Mouse (Mus musculus): ENCODE data around the gene Plekhg1. TPM values are rescaled to one million over a fixed set of nuclear protein-coding genes. Genes with fewer than 3 reads are reported as not detected.

Plekhg1 gene
- polyA plus RNA-seq, 1 experiment from 2014 or later, result 4.4 TPM

GRCm38 (mm10) chr10:3834060-3834459 is 93.9 kb downstream of the Plekhg1 start:
- H3K27ac ChIP-seq (ENCODE audit: low read length), result no peak overlapping the region
- H3K4me3 ChIP-seq (replicated peaks; ENCODE audit: low read length), result no peak overlapping the region
- H3K9ac ChIP-seq (replicated peaks; ENCODE audit: low read depth, low read length), result no peak overlapping the region
- no peak overlapping the region for H3K4me2 ChIP-seq (ENCODE audit: low read length)
- no peak for ATAC-seq
- H3K4me1 ChIP-seq (replicated peaks; ENCODE audit: control insufficient read depth, insufficient read depth, low read length), result no peaks in the 10 kb centered on the region; the same call in none of the 2 replicates
- no peaks in the 10 kb centered on the region for H3K36me3 ChIP-seq (ENCODE audit: control insufficient read depth, insufficient read depth)
- no peaks in the 10 kb centered on the region for H3K9me3 ChIP-seq (ENCODE audit: control insufficient read depth, low read length)
- WGBS, result 97% methylated on average over 1 of the region's 1 CpGs
- no peaks in the 10 kb centered on the region for H3K27me3 ChIP-seq (replicated peaks; ENCODE audit: control insufficient read depth, insufficient read depth, low read length)

DNA sequence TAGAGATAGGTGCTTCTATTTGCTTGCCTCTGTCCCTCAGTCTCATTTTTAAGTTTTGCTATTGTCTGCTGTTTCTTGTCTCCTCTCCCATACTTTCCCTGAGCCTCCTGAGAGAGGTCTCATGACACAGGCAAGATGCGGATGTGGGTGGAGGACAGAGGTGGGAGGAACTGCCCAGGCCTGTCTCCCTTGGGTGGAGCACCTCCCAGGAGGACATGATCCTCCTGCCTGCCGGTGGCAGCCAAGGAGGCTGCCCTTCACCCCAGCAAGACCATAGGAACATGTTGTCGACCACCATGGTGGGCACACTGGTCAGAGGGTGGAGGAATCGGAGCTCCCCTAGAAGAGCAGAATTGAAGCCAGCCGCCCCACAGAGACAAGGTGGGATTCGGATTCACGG is 94.5 kb downstream of the Plekhg1 start:
- Histone ChIP-seq H3K4me2 (ENCODE audit: low read length) (no peak overlapping the region), H3K27ac (ENCODE audit: low read length) (no peak overlapping the region), H3K27me3 (replicated peaks; ENCODE audit: control insufficient read depth, insufficient read depth, low read length) (no peaks in the 10 kb centered on the region), H3K9me3 (ENCODE audit: control insufficient read depth, low read length) (no peaks in the 10 kb centered on the region), H3K36me3 (ENCODE audit: control insufficient read depth, insufficient read depth) (no peaks in the 10 kb centered on the region), H3K4me3 (replicated peaks; ENCODE audit: low read length) (no peak overlapping the region), H3K9ac (replicated peaks; ENCODE audit: low read depth, low read length) (no peak overlapping the region), H3K4me1 (replicated peaks; ENCODE audit: control insufficient read depth, insufficient read depth, low read length) (no peaks in the 10 kb centered on the region; the same call in 1 of the 2 replicates)
- 92% methylated on average over 7 of the region's 7 CpGs for WGBS
- no peak for ATAC-seq

DNA sequence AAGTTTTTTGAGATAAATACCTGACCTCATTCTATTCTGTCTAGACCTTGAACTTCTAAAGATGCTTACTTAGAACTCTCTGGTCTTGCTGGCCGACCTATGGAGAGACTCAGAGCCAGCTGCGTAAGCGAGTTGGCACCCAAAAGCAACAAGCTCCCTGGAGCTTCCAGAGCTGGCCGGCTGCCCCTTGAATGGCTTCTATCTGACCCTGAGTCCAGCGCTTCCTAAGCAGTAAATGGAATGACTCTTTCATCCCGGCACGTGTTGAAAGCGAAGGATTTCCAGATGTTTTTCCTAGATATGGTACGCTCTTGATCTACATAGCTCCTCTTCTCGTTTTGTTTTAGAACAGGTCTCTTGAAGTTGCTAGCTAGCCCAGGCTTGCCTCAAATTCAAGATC is 95.5 kb downstream of the Plekhg1 start:
- Histone ChIP-seq H3K4me2 (ENCODE audit: low read length) (no peak overlapping the region), H3K4me3 (replicated peaks; ENCODE audit: low read length) (no peak overlapping the region), H3K4me1 (replicated peaks; ENCODE audit: control insufficient read depth, insufficient read depth, low read length) (no peaks in the 10 kb centered on the region; the same call in 1 of the 2 replicates), H3K27me3 (replicated peaks; ENCODE audit: control insufficient read depth, insufficient read depth, low read length) (no peaks in the 10 kb centered on the region), H3K27ac (ENCODE audit: low read length) (no peak overlapping the region), H3K9ac (replicated peaks; ENCODE audit: low read depth, low read length) (no peak overlapping the region), H3K36me3 (ENCODE audit: control insufficient read depth, insufficient read depth) (no peaks in the 10 kb centered on the region), H3K9me3 (ENCODE audit: control insufficient read depth, low read length) (no peaks in the 10 kb centered on the region)
- 91% methylated on average over 10 of the region's 10 CpGs for WGBS
- ATAC-seq, result no peak

DNA sequence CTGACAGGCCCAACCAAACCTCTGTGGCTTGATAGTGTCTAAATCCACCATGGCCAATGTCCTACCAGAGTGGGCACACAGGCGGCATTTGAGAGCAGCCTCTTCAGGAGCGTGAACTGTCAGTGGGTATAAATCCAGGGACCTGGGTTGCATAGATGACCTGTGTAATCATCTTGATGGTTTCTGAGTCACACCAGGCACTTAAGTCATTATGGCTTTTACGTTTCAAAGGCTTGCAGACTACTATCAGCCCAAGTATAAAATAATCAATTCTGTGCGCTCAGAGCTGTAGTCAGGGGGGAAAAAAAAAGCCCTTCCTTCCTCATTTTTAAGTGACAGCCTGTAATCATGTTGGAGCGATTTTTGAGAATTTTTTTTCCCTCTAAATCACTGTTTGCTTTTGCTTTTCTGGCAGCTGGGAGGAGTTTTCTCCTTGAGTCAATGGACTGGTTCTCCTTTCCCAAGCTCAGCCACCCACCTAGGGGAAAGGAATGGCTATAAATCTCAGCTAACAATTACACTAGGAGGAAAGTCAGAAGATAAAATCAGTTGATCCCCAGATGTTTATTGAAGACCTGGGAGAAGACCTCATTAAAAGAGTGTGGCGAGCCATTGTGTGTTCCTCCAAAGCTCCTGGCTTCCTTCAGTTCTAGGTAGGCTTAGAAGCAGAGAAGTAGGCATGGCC is 99.7 kb downstream of the Plekhg1 start:
- no peak overlapping the region for H3K27ac ChIP-seq (ENCODE audit: low read length)
- H3K9me3 ChIP-seq (ENCODE audit: control insufficient read depth, low read length), result no peaks in the 10 kb centered on the region
- no peak overlapping the region for H3K4me3 ChIP-seq (replicated peaks; ENCODE audit: low read length)
- no peak for ATAC-seq
- H3K9ac ChIP-seq (replicated peaks; ENCODE audit: low read depth, low read length), result no peak overlapping the region
- H3K27me3 ChIP-seq (replicated peaks; ENCODE audit: control insufficient read depth, insufficient read depth, low read length), result no peaks in the 10 kb centered on the region
- 70% methylated on average over 6 of the region's 6 CpGs for whole genome bisulfite sequencing
- no peaks in the 10 kb centered on the region for H3K4me1 ChIP-seq (replicated peaks; ENCODE audit: control insufficient read depth, insufficient read depth, low read length)
- H3K36me3 ChIP-seq (ENCODE audit: control insufficient read depth, insufficient read depth), result no peaks in the 10 kb centered on the region
- no peak overlapping the region for H3K4me2 ChIP-seq (ENCODE audit: low read length)

DNA sequence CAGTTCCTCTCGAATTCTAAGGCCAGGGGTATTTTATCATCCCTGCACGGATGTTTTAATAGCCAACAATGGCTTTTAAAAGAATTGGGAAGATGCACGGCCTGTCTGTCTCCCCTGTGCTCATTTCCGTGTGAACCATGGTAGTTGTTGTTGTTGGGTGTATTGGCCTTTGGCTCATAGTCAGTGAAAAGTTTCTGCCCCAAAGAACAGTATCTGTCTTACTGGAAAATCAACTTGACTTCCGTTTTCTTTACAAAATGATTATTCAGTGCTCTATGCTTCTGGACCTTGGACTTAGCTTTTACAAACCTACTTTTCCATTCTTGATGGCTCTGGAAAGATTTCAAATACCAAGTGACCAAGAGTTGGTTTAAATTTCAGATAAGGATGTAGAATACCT is 104.3 kb downstream of the Plekhg1 start:
- Histone ChIP-seq H3K36me3 (ENCODE audit: control insufficient read depth, insufficient read depth) (no peaks in the 10 kb centered on the region), H3K9ac (replicated peaks; ENCODE audit: low read depth, low read length) (no peak overlapping the region), H3K4me2 (ENCODE audit: low read length) (no peak overlapping the region), H3K9me3 (ENCODE audit: control insufficient read depth, low read length) (no peaks in the 10 kb centered on the region), H3K4me1 (replicated peaks; ENCODE audit: control insufficient read depth, insufficient read depth, low read length) (no peaks in the 10 kb centered on the region), H3K27me3 (replicated peaks; ENCODE audit: control insufficient read depth, insufficient read depth, low read length) (no peaks in the 10 kb centered on the region), H3K27ac (ENCODE audit: low read length) (no peak overlapping the region), H3K4me3 (replicated peaks; ENCODE audit: low read length) (no peak overlapping the region)
- no peak for ATAC-seq
- 81% methylated on average over 5 of the region's 5 CpGs for WGBS

- Histone ChIP-seq H3K27ac (ENCODE audit: low read length) (no peak overlapping the region), H3K4me2 (ENCODE audit: low read length) (no peak overlapping the region), H3K27me3 (replicated peaks; ENCODE audit: control insufficient read depth, insufficient read depth, low read length) (no peaks in the 10 kb centered on the region), H3K4me3 (replicated peaks; ENCODE audit: low read length) (no peak overlapping the region), H3K9me3 (ENCODE audit: control insufficient read depth, low read length) (no peaks in the 10 kb centered on the region; the same call in 1 of the 2 replicates), H3K36me3 (ENCODE audit: control insufficient read depth, insufficient read depth) (no peaks in the 10 kb centered on the region), H3K9ac (replicated peaks; ENCODE audit: low read depth, low read length) (no peak overlapping the region), H3K4me1 (replicated peaks; ENCODE audit: control insufficient read depth, insufficient read depth, low read length) (no peaks in the 10 kb centered on the region)
- WGBS, result 61% methylated on average over 2 of the region's 2 CpGs
- ATAC-seq, result no peak
These were observed 106.9 kb downstream of the Plekhg1 start for GRCm38 (mm10) chr10:3847021-3847420.

GRCm38 (mm10) chr10:3851461-3851860 is 111.3 kb downstream of the Plekhg1 start:
- no peak for ATAC-seq
- Histone ChIP-seq H3K27me3 (replicated peaks; ENCODE audit: control insufficient read depth, insufficient read depth, low read length) (no peaks in the 10 kb centered on the region), H3K9ac (replicated peaks; ENCODE audit: low read depth, low read length) (no peak overlapping the region), H3K4me2 (ENCODE audit: low read length) (no peak overlapping the region), H3K27ac (ENCODE audit: low read length) (no peak overlapping the region), H3K4me3 (replicated peaks; ENCODE audit: low read length) (no peak overlapping the region), H3K36me3 (ENCODE audit: control insufficient read depth, insufficient read depth) (no peaks in the 10 kb centered on the region), H3K9me3 (ENCODE audit: control insufficient read depth, low read length) (no peaks in the 10 kb centered on the region; the same call in 1 of the 2 replicates), H3K4me1 (replicated peaks; ENCODE audit: control insufficient read depth, insufficient read depth, low read length) (no peaks in the 10 kb centered on the region)
- WGBS, result 13% methylated on average over 2 of the region's 2 CpGs

GRCm38 (mm10) chr10:3852733-3853132 is 112.6 kb downstream of the Plekhg1 start:
- no peaks in the 10 kb centered on the region for H3K36me3 ChIP-seq (ENCODE audit: control insufficient read depth, insufficient read depth)
- H3K27me3 ChIP-seq (replicated peaks; ENCODE audit: control insufficient read depth, insufficient read depth, low read length), result no peaks in the 10 kb centered on the region
- no peak overlapping the region for H3K27ac ChIP-seq (ENCODE audit: low read length)
- H3K4me3 ChIP-seq (replicated peaks; ENCODE audit: low read length), result no peak overlapping the region
- no peaks in the 10 kb centered on the region for H3K4me1 ChIP-seq (replicated peaks; ENCODE audit: control insufficient read depth, insufficient read depth, low read length)
- WGBS, result 77% methylated on average over 3 of the region's 3 CpGs
- ATAC-seq, result no peak
- no peak overlapping the region for H3K4me2 ChIP-seq (ENCODE audit: low read length)
- H3K9ac ChIP-seq (replicated peaks; ENCODE audit: low read depth, low read length), result no peak overlapping the region
- H3K9me3 ChIP-seq (ENCODE audit: control insufficient read depth, low read length), result no peaks in the 10 kb centered on the region; the same call in 1 of the 2 replicates

- WGBS, result 6% methylated on average over 5 of the region's 5 CpGs
- Histone ChIP-seq H3K9ac (replicated peaks; ENCODE audit: low read depth, low read length) (no peak overlapping the region), H3K27me3 (replicated peaks; ENCODE audit: control insufficient read depth, insufficient read depth, low read length) (no peaks in the 10 kb centered on the region), H3K4me2 (ENCODE audit: low read length) (no peak overlapping the region), H3K4me1 (replicated peaks; ENCODE audit: control insufficient read depth, insufficient read depth, low read length) (peaks cover 12% of the 10 kb centered on the region), H3K4me3 (replicated peaks; ENCODE audit: low read length) (no peak overlapping the region), H3K36me3 (ENCODE audit: control insufficient read depth, insufficient read depth) (no peaks in the 10 kb centered on the region), H3K27ac (ENCODE audit: low read length) (no peak overlapping the region), H3K9me3 (ENCODE audit: control insufficient read depth, low read length) (no peaks in the 10 kb centered on the region)
- ATAC-seq, result 0 out of 2 replicates have a peak, but pooled peaks have one; percentile 5
These were observed 117.7 kb downstream of the Plekhg1 start for GRCm38 (mm10) chr10:3857912-3858311.

DNA sequence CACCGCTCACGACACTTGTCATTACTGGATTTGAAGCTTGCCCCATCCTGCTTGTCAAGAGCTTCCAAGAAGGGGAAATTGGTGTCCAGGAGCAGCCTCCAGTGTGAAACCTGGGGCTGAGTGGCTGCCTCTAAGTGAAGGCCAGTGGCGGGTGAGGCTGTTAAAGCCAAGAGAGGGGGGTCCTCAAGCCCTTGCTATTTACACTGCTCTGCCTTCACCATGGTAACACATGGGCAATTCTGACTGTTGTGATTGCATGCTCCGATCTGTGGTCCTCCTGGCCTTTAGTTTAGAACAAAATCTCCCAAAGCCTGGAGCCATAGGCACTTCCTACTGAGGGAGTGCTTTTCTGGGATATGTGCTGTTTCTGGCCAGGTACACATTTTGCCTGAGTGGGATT is 118.3 kb downstream of the Plekhg1 start:
- peak; percentile 62 for ATAC-seq
- no peaks in the 10 kb centered on the region for H3K36me3 ChIP-seq (ENCODE audit: control insufficient read depth, insufficient read depth)
- no peaks in the 10 kb centered on the region for H3K9me3 ChIP-seq (ENCODE audit: control insufficient read depth, low read length)
- H3K4me3 ChIP-seq (replicated peaks; ENCODE audit: low read length), result no peak overlapping the region
- H3K27ac ChIP-seq (ENCODE audit: low read length), result no peak overlapping the region
- no peak overlapping the region for H3K4me2 ChIP-seq (ENCODE audit: low read length)
- peaks cover 13% of the 10 kb centered on the region for H3K4me1 ChIP-seq (replicated peaks; ENCODE audit: control insufficient read depth, insufficient read depth, low read length)
- no peak overlapping the region for H3K9ac ChIP-seq (replicated peaks; ENCODE audit: low read depth, low read length)
- H3K27me3 ChIP-seq (replicated peaks; ENCODE audit: control insufficient read depth, insufficient read depth, low read length), result no peaks in the 10 kb centered on the region
- 22% methylated on average over 4 of the region's 4 CpGs for WGBS
